Mouse (Mus musculus) ES-Bruce4 (cell line): ENCODE measurements at regions not wholly inside any gene's neighbourhood (a gene's known extent, or its start where the extent isn't known, plus 50 kb on each side); places are given as distances from the start of the nearest gene placed in this dataset.

ENCODE experiments used
- CTCF ChIP-seq: IDR thresholded peaks from one replicate; pipeline ENCODE4 v1.8.1; 2011; ENCODE audit warnings: low read depth, low read length
- POLR2A ChIP-seq: IDR thresholded peaks from one replicate; pipeline ENCODE4 v1.8.1; 2011; ENCODE audit warnings: low read length; ENCODE audit not compliant: insufficient read depth

DNA sequence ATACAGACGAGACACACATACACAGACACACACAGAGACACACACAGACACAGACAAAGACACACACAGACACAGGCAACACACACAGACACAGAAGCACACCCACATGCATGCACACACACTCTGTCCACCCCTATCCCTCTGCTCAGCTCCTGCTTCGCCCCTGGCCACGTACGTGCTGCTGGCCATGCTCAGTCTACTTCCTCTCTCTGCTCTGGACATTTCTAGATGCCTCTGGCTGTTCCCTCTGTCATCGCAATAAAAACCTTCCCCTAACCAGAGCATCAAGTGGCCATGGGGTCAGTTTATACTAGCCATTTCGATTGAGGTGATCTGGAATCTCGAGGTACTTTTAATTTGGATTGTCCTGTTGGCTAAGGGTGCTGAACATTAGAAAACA lies 118.9 kb upstream of the Slc38a2 start:
- TF ChIP-seq CTCF (no peak), POLR2A (no peak)
